Mouse (Mus musculus): Measurements from ENCODE around the gene Car7.

Gene Car7

DNA sequence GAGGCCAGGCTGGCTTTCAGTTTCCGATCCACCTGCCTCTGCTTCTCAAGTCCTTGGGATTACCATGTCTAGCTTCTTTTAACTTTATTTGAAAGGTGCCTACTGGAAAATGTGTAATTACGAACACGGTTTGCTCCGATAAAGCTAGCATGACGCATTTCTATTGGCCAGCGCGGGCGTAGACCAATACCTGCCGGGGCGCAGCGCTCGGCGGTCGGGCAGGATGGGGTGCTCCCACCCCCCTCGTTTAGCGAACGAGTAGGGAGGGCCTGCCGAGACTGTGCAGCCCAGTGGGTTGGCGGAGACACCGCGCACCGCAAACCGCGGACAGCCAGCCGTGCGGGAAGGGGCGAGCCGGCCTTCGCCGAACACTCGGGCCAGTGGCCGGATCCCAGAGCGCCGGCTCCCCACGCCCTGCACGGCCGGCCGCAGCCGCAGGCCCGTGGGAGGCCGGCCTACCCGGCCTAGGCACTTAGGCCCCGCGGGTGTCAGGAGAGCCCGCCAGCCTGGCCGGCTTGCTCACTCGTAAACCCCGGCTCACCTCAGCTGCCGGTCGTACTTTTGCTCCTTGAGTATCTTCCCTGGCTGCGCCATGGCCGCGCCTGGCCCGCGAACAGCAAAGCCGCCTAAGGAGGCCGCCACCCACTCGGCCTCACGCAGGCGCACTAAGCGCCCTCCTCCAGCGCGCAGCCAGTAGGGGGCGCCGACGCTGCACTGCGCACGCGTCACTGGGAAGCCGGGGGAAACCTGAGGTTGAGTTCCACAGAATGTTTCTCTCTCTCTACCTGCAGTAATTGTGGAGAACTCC lies at the start of gene Car7, which contains the start of gene Nae1:
TSS of gene Car7 (plus strand) at position 719 of the 808 bp plus-strand sequence.
TSS of gene Nae1 (minus strand) at position 667 of the 808 bp plus-strand sequence.
- DNase-seq (ENCODE audit: low read depth, low spot score), result peak; percentile 98

DNA sequence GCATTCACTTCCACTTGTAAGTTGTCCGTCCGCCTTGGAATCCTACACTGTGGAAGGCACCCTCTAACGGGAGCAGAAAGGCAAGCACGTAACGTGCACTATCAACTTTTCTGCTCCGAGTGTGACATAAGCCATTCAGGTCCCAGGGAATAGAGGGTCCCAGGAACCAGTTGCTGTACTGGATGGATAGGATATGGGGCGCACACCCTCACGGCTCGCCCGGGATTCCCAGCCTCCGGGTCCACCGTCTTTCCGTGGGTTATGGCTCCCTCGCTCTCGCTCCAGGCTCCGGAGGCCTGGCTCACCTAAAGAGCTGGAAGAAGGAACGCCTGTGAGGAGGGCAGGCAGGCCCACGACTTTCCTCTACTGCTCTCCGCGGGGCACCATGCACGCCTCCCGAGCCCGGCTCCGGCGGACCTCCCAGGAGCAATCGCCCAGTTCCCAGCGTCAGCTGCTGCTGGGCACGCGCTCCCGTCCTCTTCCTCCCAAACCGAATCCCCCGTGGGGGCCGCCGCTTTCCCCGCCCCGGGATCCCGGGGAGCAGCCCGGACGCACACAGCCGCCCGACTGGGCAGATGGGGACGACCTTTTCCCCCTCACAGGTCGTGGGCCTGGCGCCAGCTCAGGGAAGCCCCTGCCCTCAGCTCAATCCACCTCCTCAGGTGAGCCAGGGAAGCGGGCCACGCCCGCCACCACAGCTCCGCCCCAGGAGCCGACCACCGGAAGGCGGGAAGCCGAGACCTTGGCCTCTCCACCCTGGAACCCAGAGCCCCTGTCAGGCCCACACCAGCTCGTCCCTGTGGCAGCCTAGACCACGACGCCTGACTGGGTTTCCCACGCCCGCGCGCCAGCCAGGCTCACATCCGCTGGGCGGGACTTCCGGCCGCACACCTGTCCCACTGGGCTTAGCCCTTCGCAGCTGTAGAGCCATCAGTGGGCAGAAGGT lies 25.2 kb upstream of the Car7 start, which contains the start of gene Terb1:
TSS of gene Terb1 (minus strand) at position 850 of the 946 bp plus-strand sequence.
- peak; percentile 65 for DNase-seq (ENCODE audit: low read depth, low spot score)

DNA sequence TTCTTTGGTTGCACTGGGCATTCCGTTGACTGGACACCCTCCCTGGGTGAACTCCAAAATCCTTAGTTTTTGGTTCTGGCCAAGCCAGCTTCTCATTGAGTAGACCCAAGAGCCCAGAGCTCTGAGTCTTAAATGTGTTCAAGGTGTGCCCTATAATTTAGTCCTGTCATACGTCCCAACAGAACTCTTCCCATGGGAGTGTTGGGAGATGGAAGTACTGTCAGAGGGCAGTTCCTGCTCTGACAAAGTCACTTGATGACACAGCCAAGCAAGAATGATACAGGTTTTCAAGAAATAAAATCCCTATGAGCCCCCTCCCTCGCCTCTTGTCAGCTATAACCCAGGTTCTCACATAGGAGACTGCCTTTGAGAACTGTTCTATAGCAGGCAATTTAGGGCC lies 24.4 kb upstream of the Car7 start:
- no peak for DNase-seq (ENCODE audit: low read depth, low spot score)

DNA sequence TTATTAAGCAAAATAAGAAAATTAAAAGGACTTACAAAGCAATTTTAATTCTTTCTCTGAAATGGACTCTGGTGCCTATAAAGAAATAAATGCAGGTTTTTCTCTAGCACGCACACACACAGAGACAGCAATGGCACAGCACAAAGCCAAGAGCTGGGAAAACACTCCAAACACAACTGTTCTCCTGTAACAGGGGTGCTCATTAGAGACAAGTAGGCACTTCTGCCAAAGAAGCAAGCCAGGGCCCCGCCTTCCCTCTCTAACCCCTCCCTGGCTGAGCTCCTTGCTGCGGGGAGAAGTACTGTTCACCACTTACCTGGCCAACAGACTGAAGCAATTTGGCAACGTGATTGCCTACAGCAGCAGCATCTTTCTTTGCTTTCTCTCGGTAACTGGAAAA lies 16.6 kb upstream of the Car7 start:
- DNase-seq (ENCODE audit: low read depth, low spot score), result no peak

DNA sequence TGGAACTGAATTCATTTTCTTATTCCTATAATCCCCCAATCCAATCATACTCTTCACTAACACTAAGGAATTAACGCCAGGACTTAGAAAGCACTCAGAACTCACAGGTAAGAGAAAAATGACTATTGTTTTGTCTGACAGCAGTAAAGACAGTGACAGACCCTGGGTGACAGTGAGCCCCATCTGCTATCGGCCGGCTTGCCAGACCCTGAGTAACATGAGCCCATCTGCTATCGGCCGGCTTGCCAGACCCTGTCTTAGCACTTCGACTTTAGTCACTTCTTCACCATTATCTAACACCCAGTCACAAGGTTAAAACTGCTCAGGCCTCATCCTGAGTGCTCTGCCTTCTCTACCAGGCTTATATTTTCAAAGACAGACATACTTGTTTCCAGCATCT lies 4.8 kb upstream of the Car7 start:
- DNase-seq (ENCODE audit: low read depth, low spot score), result no peak

DNA sequence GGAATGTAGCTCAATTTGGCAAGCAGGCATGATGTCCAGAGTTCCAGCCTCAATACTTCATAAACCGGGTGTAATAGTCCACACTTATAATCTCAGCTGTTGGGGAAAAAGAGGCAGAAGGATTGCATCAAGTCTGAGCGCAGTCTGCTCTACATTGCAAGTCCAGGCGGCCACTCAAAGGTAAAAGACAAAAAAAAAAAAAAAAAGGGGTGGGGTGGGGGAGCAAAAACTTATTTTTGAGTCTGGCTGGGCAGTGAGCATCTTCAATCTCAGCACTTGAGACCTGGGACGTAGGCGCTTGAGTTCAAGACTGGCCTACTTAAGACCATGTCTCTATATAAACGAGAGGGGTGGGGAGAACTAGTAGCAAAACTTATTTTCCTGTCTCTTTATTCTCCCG lies 938 bp upstream of the Car7 start:
- DNase-seq (ENCODE audit: low read depth, low spot score), result no peak

DNA sequence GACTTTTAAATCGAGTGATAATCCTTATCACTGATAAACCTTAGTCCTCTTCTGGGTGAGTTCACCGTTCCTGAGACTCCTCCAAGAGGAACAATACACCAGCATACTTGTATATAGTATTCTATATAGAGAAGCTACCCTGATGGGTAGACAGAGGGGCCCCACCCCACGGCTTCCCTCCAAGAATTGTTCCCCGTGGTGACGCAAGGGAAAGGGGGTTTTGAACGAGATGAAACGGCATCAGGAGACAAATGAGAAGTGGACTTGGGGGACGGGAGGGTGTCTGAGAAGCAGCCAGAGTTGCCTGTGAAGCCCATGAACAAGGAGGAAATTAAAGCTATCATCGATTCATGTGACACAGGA lies 271 bp downstream of the Car7 start:
- DNase-seq (ENCODE audit: low read depth, low spot score), result peak; percentile 76

DNA sequence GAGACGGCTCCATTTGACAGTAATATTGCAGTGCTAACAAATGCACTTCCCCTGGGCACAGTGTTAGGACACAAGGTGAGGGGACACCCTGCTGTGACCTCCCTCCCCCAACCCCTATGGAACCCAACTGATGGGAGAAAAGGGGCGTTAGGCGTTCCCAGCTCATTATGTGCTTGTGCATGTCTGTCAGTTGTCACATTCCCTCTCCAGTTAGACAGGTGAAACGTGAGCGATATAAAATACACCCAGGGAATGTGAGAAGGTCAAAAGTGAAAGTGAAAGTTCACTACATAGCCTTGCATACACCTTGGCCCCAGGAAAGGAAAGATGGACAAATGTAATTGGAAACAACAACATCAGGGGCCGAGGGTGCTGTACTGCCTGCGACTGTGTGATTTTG lies 889 bp downstream of the Car7 start:
- no peak for DNase-seq (ENCODE audit: low read depth, low spot score)

DNA sequence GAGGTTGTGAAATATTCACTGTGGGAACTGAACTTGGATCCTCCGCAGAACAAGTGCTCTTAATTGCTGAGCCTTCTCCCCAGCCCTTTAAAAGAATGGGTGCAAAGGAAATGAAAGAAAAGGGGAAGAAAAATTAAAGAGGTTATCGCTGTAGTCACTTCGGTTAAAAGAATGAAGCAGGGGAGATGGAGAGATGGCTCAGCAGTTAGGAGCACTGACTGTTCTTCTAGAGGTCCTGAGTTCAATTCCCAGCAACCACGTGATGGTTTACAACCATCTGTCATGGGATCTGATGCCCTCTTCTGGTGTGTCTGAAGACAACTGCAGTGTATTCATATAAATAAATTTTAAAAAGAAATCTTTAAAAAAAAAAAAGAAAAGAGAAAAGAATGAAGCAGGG lies 1.5 kb downstream of the Car7 start:
- no peak for DNase-seq (ENCODE audit: low read depth, low spot score)

DNA sequence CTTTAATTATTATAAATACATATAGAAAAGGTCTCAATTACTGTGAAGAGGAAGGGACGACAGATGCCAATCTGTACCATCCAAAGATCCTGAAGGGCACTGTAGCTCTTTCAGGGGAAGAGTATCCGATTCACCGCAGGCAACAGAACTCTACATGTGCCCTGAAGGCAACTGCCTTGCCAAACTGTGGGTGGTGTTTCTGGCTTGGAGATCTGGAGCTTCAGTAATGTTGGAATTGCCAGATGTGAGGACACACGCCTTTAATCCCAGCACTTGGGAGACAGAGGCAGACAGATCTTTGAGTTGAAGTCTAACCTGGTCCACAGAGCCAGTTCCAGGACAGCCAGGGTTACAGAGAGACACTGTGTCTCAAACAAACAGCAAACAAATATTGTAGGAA lies 4.4 kb downstream of the Car7 start:
- no peak for DNase-seq (ENCODE audit: low read depth, low spot score)

DNA sequence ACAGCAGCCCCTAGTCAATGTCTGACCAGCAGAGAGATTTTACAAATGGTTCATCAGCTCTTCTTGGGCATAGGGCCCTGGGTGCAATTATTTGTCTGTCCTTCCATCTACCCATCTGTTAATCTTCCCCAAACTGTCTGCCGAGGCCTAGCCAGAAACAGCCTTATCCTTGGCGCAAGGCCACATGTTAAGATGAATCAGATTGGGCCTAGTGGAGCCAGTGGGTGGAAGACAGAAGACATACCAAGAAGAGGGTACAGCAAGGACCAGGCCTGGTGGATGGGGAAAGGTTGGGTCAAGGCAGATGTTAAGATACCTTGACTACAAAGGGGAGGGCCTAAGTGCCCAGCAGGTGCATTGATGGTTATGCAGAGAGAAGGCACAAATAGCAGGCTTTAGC lies 5.1 kb downstream of the Car7 start:
- no peak for DNase-seq (ENCODE audit: low read depth, low spot score)

DNA sequence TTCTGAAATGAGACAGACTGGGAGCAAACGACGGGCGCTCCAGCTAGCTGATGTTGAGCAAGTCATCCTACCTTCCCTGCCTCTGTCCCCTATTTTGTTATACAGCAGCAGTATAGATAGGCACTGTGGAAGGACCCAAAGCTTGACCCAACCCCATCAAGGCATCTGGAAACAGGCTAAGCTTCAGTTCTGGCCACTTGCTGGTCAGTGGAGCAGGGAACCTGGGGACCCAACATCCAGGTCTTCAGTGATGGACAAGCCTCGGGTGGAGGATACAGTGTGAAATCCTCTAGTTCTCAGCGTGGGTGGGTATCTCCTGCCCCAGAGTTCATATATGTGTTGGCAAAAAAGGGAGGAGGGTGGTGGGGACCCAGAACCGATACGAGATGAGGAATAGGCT lies 5.7 kb downstream of the Car7 start:
- no peak for DNase-seq (ENCODE audit: low read depth, low spot score)

DNA sequence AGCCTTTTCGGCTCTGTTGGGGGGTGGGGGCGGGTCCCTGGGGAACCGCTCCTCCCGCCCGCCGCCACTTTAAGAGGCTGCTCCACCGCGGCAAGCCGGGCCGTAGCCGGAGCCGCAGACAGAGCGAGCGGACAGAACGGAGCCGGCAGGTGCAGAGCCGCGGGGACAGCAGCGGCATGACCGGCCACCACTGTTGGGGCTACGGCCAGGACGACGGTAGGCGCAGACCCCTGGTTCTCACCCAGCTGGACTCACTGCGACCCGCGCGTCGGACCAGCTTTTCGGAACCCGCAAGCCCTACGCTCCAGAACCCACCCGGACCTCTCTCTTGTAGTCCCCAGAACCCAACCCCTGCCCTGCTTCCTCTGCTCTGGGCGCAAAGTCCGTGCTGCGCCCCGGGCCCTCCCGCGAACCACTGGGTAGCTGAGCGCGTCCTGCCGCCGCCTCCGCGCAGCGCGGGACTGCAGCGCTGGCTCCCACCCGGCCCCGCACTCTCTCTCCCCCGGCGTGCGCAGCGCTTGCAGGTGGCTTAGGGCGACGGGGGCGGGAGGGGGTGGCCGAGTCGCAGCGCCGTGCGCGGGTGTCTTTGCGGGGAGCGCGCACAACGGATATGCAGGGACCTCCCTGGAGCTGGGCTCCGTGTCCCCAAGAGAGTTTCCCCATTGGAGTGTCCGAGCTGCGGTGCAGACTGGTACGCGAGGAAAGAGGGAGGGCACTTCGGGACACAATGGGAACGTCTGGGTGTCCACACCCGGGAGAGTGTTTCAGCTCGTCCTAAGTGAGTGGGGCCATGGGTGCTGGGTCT lies 6.4 kb downstream of the Car7 start:
- peak; percentile 30 for DNase-seq (ENCODE audit: low read depth, low spot score)

DNA sequence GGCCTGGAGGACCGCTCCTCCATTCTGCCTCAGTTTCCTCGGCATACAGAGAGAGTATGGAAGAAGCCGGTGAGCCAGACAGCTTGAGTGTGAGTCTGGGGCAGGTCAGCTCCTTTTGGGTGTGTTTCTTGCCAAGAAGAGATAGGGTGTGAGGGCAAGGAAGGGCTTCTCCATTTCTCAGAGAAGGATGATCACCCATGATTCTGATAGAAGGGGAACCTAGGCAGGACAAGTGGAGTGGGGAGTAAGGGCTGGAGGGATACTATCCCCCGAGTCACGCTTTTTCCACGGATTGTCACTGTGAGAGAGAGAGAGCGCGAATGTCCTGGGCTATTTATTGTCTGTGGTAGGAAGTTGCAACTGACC lies 7.0 kb downstream of the Car7 start:
- DNase-seq (ENCODE audit: low read depth, low spot score), result no peak

DNA sequence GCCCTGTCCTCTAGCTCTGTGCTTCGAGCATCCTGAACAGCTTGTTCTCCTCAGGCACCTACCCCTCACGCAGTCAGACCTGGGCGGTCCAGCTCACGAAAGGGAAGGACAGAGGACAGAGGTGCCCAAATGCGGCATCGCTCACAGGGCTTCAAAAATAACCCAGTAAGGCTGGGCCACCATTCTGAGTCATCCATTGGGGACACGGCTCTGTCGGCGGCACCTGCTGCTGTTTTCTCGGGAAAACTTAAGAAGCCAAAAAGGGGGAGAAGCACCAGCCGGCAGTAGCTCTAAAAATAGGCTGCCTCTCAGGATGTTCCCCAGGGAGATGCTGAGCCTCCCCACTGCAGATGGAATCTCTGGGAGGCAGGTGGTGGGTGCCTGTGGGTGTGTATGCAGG lies 7.7 kb downstream of the Car7 start:
- no peak for DNase-seq (ENCODE audit: low read depth, low spot score)

DNA sequence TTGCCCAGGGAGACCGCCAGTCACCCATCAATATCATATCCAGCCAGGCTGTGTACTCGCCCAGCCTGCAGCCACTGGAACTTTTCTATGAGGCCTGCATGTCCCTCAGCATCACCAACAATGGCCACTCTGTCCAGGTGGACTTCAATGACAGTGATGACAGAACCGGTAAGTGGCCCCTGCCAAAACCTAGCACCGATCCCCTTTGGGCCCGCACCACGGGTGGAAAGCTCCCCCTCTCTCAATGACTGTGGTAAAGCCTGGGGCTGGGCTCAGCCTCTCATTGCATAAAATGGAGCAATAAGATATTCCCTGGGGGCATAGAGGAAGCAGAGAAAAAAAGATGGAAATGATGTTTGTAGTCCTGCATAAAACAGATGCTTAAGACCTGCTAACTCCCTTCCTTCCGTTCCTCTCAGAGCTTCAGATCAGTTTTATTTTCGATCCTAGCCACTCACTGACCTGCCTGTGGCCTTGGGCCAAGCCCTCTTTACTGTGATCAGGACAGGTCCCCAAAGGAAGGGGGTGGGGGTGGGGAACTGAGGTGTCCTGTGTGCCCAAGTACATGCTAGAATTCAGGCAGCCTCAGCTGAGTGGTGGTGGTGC lies 9.1 kb downstream of the Car7 start:
- no peak for DNase-seq (ENCODE audit: low read depth, low spot score)

DNA sequence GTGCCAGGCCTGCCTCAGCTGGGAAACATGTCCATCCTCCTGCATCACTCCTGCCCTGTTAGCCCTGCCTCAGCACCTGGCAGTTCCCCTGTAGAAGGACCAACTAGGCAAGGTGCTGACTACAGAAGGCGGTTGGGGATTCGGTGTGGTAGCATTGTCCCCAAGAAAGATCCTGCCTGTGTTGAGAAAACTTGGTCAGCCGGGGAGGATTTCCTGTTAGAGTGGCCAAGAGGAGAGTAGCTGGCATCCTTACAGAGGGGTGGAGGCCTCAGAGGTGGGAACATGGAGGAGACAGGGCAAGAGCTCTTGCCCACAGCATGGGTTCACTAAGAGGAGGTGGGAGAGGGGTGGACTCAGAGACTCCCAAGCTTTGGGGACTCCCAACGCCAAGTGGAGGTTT lies 20.7 kb downstream of the Car7 start:
- no peak for DNase-seq (ENCODE audit: low read depth, low spot score)

DNA sequence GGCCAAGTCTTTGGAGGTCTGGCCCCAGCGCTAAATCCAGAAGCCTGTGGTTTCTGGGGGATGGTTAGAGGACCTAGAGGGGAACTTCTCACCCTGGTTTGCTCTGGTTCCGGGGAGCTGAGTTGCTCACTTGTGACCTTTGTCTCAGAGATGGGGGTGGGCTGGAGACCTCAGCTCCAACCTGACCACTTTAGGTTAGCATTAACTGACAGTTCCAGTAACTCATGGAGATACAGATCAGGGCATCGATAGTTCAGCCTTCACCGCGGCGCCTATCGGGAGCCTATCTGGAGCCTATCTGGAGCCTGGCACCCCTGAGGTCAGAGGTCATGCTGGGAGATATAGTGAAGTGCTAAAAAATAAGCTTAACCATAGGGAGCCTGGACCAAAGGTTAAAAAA lies 22.7 kb downstream of the Car7 start:
- DNase-seq (ENCODE audit: low read depth, low spot score), result no peak

DNA sequence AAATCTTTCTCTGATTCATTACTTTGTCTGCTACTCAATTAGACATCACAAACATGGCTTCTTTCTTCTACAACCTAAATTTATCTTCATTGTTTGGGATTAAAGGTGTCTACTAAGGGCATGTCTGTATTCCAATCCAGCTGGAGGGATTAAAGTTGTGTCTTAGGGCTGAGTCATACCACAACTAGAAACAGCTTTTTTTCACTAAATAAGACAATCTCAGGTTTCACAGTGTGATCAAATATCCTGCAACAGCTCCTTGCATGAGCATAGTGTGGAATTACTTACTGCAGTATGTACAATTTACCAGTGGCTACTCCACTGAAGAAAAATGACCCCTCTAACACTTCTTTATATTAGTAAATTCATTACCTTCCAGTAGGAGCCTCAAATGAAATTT lies 26.2 kb downstream of the Car7 start:
- no peak for DNase-seq (ENCODE audit: low read depth, low spot score)

DNA sequence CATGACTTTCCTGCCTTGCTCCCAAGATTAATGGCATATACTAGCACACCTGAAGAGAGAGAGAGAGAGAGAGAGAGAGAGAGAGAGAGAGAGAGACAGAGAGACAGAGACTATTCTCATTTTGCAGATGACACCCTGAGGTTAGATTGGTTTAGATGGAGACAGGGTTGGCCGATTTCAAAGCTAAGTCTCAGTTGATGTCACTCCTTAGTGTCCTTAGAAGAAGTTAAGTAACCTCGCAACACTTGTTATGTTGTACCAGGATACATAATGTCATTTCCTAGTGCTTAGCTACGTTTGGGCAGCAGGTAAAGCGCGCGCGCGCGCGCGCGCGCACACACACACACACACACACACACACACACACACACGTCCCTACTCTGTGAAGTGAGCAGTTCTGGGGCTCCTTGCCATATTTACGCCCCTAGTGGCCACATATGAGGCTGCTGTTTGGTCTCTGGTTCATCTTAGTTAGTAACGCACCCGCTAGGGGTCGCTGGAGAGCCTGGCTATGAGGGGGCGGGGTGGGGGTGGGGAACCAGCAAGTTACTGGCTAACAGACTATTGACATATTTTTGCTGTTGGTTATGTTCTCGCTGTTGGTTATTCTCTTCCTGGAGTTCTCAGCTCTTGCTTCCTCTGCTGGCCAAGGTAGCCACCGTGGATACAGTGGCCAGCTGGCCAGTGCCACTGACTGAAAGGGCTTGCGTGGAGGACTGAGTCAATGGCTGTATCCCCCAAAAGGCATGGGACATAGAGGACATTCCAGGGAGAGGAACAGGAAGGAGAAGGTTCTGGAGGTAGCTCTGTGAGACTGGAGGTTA lies 30.4 kb downstream of the Car7 start:
- DNase-seq (ENCODE audit: low read depth, low spot score), result peak; percentile 97

DNA sequence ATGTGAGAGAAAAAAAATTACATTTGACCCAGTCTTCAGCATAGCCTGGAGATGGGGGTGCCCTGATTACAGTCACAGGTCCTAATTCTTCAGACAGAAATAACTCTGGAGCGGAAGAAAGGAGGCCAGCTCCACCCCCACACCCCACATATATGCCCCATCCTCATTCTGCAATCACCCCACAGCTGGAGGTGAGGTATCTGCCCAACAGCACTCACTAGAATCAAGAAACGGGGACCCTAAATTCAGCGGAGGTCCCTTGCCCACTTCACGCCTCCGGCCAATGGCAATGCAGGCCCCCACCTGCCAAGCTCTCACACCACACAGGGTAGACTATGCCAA lies 30.9 kb downstream of the Car7 start:
- DNase-seq (ENCODE audit: low read depth, low spot score), result no peak
